Mouse (Mus musculus) myocyte (in vitro differentiated cells): ENCODE measurements around the gene Olfr640.

Experiments
- CEBPB ChIP-seq: IDR thresholded peaks from 2 replicates; pipeline ENCODE4 v1.6.1; 2011; ENCODE audit warnings: mild to moderate bottlenecking, moderate library complexity; ENCODE audit not compliant: poor library complexity, insufficient read depth, severe bottlenecking
- E2F4 ChIP-seq: IDR thresholded peaks from one replicate; pipeline ENCODE4 v1.6.1; 2011; ENCODE audit warnings: mild to moderate bottlenecking, control low read depth, moderate library complexity; ENCODE audit not compliant: insufficient read depth
- MAX ChIP-seq: IDR thresholded peaks from one replicate; pipeline ENCODE4 v1.6.1; 2011; ENCODE audit warnings: low read depth, mild to moderate bottlenecking, control low read depth
- MYOD1 ChIP-seq, 3 experiments: IDR thresholded peaks; one replicate each; pipeline ENCODE4 v1.6.1; 2011; ENCODE audit warnings: control low read depth in 2 of 3, low read depth in 2 of 3, mild to moderate bottlenecking in 2 of 3, moderate library complexity in 1 of 3; ENCODE audit not compliant: insufficient read length in 2 of 3, control insufficient read depth in 1 of 3
- MYOG ChIP-seq, 3 experiments: IDR thresholded peaks; one replicate each; pipeline ENCODE4 v1.6.1; 2011; ENCODE audit warnings: control low read depth in 2 of 3, low read depth in 2 of 3, mild to moderate bottlenecking in 2 of 3; ENCODE audit not compliant: insufficient read length in 2 of 3, control insufficient read depth in 1 of 3, insufficient read depth in 1 of 3
- POLR2A ChIP-seq: IDR thresholded peaks from one replicate; pipeline ENCODE4 v1.6.1; 2011; ENCODE audit warnings: low read depth, mild to moderate bottlenecking, control low read depth, moderate library complexity; ENCODE audit not compliant: insufficient read length
- POLR2AphosphoS2 ChIP-seq: IDR thresholded peaks from one replicate; pipeline ENCODE4 v1.6.1; 2011; ENCODE audit warnings: low read depth, control low read depth; ENCODE audit not compliant: insufficient read length
- REST ChIP-seq: IDR thresholded peaks from one replicate; pipeline ENCODE4 v1.6.1; 2011; ENCODE audit warnings: mild to moderate bottlenecking, control low read depth, moderate library complexity; ENCODE audit not compliant: insufficient read depth, insufficient read length
- SRF ChIP-seq: IDR thresholded peaks from one replicate; pipeline ENCODE4 v1.6.1; 2011; ENCODE audit warnings: low read depth; ENCODE audit not compliant: control insufficient read depth, insufficient read length
- TCF12 ChIP-seq: IDR thresholded peaks from one replicate; pipeline ENCODE4 v1.6.1; 2011; ENCODE audit warnings: mild to moderate bottlenecking, control low read depth; ENCODE audit not compliant: poor library complexity, insufficient read depth, severe bottlenecking
- TCF3 ChIP-seq: IDR thresholded peaks from one replicate; pipeline ENCODE4 v1.6.1; 2011; ENCODE audit warnings: low read depth, control low read depth; ENCODE audit not compliant: insufficient read length
- USF1 ChIP-seq: IDR thresholded peaks from one replicate; pipeline ENCODE4 v1.6.1; 2011; ENCODE audit warnings: low read depth, mild to moderate bottlenecking, control low read depth, moderate library complexity

- no peak for TF ChIP-seq POLR2A
- no peak for TF ChIP-seq MAX
- TF ChIP-seq MYOD1 (IDR thresholded peaks at IDR 0.05; ENCODE audit: control insufficient read depth in 1 of 3, insufficient read length in 2 of 3, low read depth in 2 of 3) = no peak
- no peak for TF ChIP-seq USF1
- no peak for TF ChIP-seq POLR2AphosphoS2
- TF ChIP-seq TCF12 = no peak
- TF ChIP-seq E2F4 = no peak
- TF ChIP-seq MYOG (IDR thresholded peaks at IDR 0.05; ENCODE audit: control insufficient read depth in 1 of 3, insufficient read depth in 1 of 3, insufficient read length in 2 of 3, low read depth in 2 of 3) = no peak
- TF ChIP-seq SRF = no peak
- TF ChIP-seq CEBPB = no peak
- no peak for TF ChIP-seq TCF3
- TF ChIP-seq REST = no peak
These were observed 26.9 kb downstream of the Olfr640 start, which contains the start of gene Olfr638 for GRCm38 (mm10) chr7:103998446-103998845.
